Mouse (Mus musculus): ENCODE data around the gene Gm10295.

The Gm10295 gene

GRCm38 (mm10) chr7:71348922-71349321, 2.4 kb downstream of the Gm10295 start:
- no peak for DNase-seq

DNA sequence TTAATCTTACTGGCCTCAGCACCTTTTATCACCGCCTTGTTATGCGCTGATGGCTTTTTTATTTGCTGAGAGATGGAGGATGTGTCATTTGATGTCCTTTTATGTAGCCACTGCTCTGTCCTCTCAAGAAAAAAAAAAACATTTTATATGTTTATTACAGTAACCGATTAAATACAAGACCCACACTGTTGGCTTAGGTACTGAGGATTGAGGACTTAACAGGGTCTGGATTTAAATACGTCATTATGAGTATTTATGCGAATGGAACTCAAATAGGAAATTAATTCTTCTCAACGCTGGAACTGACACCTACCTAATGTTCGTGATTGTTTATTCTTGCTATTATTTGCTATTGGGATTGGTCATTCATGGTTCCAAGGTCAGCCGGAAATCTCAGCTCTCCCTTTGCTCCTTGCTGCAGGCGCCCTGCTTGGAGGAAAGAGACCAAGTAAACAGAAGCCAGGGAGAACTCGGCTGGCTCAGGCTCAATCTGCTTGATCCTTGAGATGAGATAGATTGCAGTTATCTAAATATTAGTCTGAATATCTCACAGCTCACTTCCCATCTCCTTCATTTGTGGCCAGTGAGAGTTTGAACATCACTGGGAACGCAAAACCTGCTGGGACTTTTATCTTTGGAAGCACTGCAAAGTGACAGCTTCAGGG, 26.2 kb downstream of the Gm10295 start:
- DNase-seq = no peak

DNA sequence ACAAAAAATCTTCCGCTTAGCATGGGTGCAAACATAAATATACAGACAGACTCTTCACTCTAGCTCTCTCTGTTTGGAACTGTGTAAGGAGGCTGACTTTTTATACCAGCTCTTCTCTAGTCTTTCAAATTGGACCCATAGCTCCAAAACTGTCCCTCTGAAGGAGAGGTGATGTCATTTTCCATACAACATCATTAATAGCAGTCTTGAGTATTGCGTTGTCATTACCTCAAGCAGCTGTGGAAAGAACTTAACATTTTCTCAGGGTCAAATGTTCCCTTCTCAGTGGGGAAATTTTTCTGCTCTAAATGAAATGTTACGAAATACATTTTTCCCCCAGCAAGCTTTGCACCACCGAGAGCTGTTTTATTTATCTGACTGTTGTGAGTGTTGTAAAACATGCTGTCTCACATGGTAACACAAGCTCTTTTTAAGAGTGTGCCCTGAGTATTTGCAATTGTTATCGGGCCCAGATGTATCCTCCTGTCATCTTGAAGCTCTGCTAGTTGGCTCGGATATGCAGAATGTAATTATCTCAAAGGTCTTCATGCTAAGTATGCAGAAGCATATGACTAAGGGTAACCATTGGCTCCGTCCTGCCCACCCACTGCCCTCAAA, 38.0 kb downstream of the Gm10295 start:
- no peak for DNase-seq

GRCm38 (mm10) chr7:71312375-71312774, 38.9 kb downstream of the Gm10295 start:
- DNase-seq = no peak

DNA sequence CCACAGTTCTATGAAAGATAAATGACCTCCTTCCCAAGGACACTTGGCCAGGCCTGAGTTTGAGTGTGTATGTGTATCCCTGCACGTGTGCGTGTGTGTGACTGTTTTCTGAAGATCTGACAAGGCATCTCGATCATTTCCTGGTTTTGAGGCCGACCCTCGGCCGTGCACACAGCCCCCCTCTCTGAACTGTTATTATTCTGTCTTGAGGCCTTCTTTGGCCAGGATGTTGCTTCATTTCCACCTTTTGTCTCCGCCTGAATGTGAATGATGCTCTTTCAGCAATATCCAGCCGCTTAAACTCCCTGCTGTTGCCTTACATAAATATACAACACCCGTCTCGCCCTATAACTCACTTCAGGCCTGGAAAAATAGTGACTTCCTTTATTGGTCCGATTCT, 39.9 kb downstream of the Gm10295 start:
- no peak for DNase-seq

DNA sequence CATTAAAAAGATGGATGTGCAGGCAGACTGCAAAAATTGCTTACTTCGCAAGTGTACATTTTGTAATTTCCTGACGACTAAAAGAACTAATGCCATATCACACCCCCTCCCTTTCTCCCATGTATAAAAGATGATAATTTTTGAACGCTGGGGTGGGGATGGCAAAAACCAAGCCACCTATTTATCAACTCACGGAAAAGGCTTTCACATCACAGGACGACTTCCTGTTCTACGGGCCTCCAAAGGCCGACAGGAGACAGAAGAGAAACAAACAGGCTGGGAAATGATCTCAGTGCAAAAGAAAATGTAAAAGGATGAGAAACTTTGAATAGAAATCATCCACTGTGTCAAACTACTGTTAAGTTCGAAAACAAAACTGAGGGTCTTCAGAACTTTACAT, 43.2 kb downstream of the Gm10295 start:
- no peak for DNase-seq

DNA sequence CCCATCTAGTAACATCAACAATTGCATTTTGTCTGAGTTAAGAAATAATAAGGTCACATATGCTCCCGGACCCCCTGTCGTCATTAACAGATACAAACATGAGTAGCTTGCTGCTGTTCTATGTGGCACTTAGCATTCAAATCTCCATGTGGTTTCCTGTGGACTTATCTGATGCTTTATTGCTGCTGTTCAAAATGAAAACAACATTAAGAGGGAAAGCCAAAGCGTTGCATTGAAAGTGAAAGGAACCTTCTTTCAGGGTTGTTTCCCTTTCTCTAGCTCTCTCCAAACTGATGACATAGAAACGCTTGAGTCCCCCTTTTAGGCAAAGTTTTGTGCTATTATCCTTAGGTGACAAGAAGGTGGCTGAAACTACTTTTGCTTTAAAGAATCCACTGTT, 48.6 kb downstream of the Gm10295 start:
- DNase-seq = no peak

All from right cerebral cortex, postnatal 14 days (tissue).